ENCODE assay signal across 22 mouse cellular contexts in the genomic region with DNA sequence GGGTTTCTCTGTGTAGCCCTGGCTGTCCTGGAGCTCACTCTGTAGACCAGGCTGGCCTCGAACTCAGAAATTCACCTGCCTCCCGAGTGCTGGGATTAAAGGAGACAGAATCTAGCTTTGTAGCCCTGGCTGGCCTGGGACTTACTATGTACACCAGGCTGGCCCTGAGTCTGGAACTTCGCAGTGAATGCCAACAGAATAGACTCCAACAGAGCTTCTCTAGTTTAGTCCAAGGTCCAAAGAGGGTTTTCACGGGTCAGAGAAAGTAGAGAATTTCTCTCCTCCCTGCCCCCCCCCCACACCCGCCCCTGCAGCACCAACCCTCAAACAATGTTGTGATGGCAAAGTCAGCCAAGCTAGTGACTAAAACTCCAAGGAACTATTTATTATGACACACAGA. TPM values are rescaled to one million over a fixed set of nuclear protein-coding genes. Genes with fewer than 3 reads are reported as not detected.
A peak's percentile ranks its signal among the peaks of the same experiment; 100 is the strongest.
DNase-seq lines count a peak whose midpoint lies in the region; ATAC-seq and TF ChIP-seq lines count a peak whose summit lies in the region.
"Had no signal": no experiment of that assay in that cellular context is flagged by ENCODE, and none has a peak within 500 bp of the region (broad histone marks: within the 10 kb centered on the region; RNA-seq: fewer than 3 reads in every experiment).

No protein-coding gene starts in this region.

- H3K4me1 ChIP-seq in kidney, embryonic 15.5 days: no peaks in the 10 kb centered on the region
- H3K4me1 ChIP-seq in kidney, postnatal 0 days (replicated peaks; ENCODE audit: insufficient read depth, low read length): no peaks in the 10 kb centered on the region
- H3K4me1 ChIP-seq in stomach, postnatal 0 days (replicated peaks; ENCODE audit: control insufficient read depth, insufficient read depth): no peaks in the 10 kb centered on the region
- H3K4me1 ChIP-seq: embryonic facial prominence, embryonic 12.5 days; hindbrain, embryonic 12.5 days had no signal

- DNase-seq in kidney, adult 11 months: peak; percentile 73
- DNase-seq in kidney, adult 18-20 months: no peak
- DNase-seq in kidney, adult 9 months: peak; percentile 86
- DNase-seq in kidney, postnatal 0 days (ENCODE audit: low spot score): no peak
- DNase-seq in kidney, postnatal 36 days: peak; percentile 56 to 76
- no peak for DNase-seq in stomach, postnatal 0 days (ENCODE audit: low spot score)
- DNase-seq: adrenal gland, postnatal 14 days; cerebellum, adult 11 months; cerebellum, adult 2 months; cerebellum, adult 9-11 months; cerebellum, postnatal 25 days; forebrain, postnatal 0 days; gastrocnemius, adult 2 months; gastrocnemius, postnatal 14 days; heart, adult 11 months had no signal

- no peak overlapping the region for H3K4me2 ChIP-seq in kidney, embryonic 15.5 days
- no peak overlapping the region for H3K4me2 ChIP-seq in kidney, postnatal 0 days (ENCODE audit: low read length)
- H3K4me2 ChIP-seq in stomach, postnatal 0 days (replicated peaks; ENCODE audit: low read depth): no peak overlapping the region
- H3K4me2 ChIP-seq: embryonic facial prominence, embryonic 12.5 days; embryonic facial prominence, embryonic 15.5 days; heart, embryonic 11.5 days; hindbrain, embryonic 12.5 days had no signal

- no peaks in the 10 kb centered on the region for H3K27me3 ChIP-seq in kidney, embryonic 15.5 days
- H3K27me3 ChIP-seq in kidney, postnatal 0 days (ENCODE audit: insufficient read depth, low read length): no peaks in the 10 kb centered on the region
- H3K27me3 ChIP-seq in stomach, postnatal 0 days (ENCODE audit: control insufficient read depth, insufficient read depth, low read length): no peaks in the 10 kb centered on the region
- H3K27me3 ChIP-seq: embryonic facial prominence, embryonic 12.5 days; embryonic facial prominence, embryonic 15.5 days; hindbrain, embryonic 12.5 days had no signal

- no peak for TF ChIP-seq EP300 in stomach, postnatal 0 days (optimal IDR thresholded peaks at IDR 0.05)

- no peak overlapping the region for H3K9ac ChIP-seq in kidney, embryonic 15.5 days
- no peak overlapping the region for H3K9ac ChIP-seq in kidney, postnatal 0 days (ENCODE audit: low read depth, low read length)
- no peak overlapping the region for H3K9ac ChIP-seq in stomach, postnatal 0 days (ENCODE audit: low read length)
- H3K9ac ChIP-seq: embryonic facial prominence, embryonic 12.5 days; embryonic facial prominence, embryonic 15.5 days; forebrain, postnatal 0 days; hindbrain, embryonic 12.5 days had no signal

- 81% methylated on average over 5 of the region's 5 CpGs for WGBS in kidney, embryonic 15.5 days
- WGBS in kidney, postnatal 0 days: 77% methylated on average over 5 of the region's 5 CpGs
- WGBS in stomach, postnatal 0 days: 88% methylated on average over 5 of the region's 5 CpGs

- no peaks in the 10 kb centered on the region for H3K36me3 ChIP-seq in kidney, embryonic 15.5 days
- H3K36me3 ChIP-seq in kidney, postnatal 0 days (ENCODE audit: insufficient read depth, low read length): no peaks in the 10 kb centered on the region
- H3K36me3 ChIP-seq in stomach, postnatal 0 days (ENCODE audit: control insufficient read depth, insufficient read depth, low read length): no peaks in the 10 kb centered on the region
- H3K36me3 ChIP-seq: embryonic facial prominence, embryonic 12.5 days; embryonic facial prominence, embryonic 15.5 days; hindbrain, embryonic 12.5 days had no signal

- no peaks in the 10 kb centered on the region for H3K9me3 ChIP-seq in kidney, embryonic 15.5 days (replicated peaks)
- H3K9me3 ChIP-seq in kidney, postnatal 0 days (replicated peaks; ENCODE audit: low read length): no peaks in the 10 kb centered on the region
- H3K9me3 ChIP-seq in stomach, postnatal 0 days (ENCODE audit: control insufficient read depth, low read length): no peaks in the 10 kb centered on the region
- H3K9me3 ChIP-seq: embryonic facial prominence, embryonic 12.5 days; embryonic facial prominence, embryonic 15.5 days; hindbrain, embryonic 12.5 days had no signal

- H3K4me3 ChIP-seq in kidney, embryonic 15.5 days (replicated peaks): no peak overlapping the region
- no peak overlapping the region for H3K4me3 ChIP-seq in kidney, postnatal 0 days (replicated peaks; ENCODE audit: low read depth, low read length)
- H3K4me3 ChIP-seq in stomach, postnatal 0 days (ENCODE audit: low read depth, low read length): no peak overlapping the region
- H3K4me3 ChIP-seq: embryonic facial prominence, embryonic 12.5 days; embryonic facial prominence, embryonic 15.5 days; gastrocnemius, adult 2 months; hindbrain, embryonic 12.5 days had no signal

- ATAC-seq in kidney, embryonic 15.5 days (replicated peaks; ENCODE audit: low FRiP score): no peak
- ATAC-seq in kidney, postnatal 0 days (replicated peaks; ENCODE audit: low FRiP score, low read depth): peak; percentile 65
- ATAC-seq in stomach, postnatal 0 days (ENCODE audit: low FRiP score, low TSS enrichment): no peak
- ATAC-seq: activated CD4-positive, CD25-positive, alpha-beta regulatory T cell, adult 4 months; forebrain, embryonic 14.5 days; forebrain, postnatal 0 days had no signal

- TF ChIP-seq CTCF in kidney, postnatal 0 days (IDR thresholded peaks at IDR 0.05; ENCODE audit: low read depth): no peak
- TF ChIP-seq CTCF in stomach, postnatal 0 days (IDR thresholded peaks at IDR 0.05; ENCODE audit: low read depth): no peak

- H3K27ac ChIP-seq in kidney, embryonic 15.5 days: no peak overlapping the region
- no peak overlapping the region for H3K27ac ChIP-seq in kidney, postnatal 0 days
- H3K27ac ChIP-seq in stomach, postnatal 0 days (replicated peaks): no peak overlapping the region
- H3K27ac ChIP-seq: embryonic facial prominence, embryonic 12.5 days; embryonic facial prominence, embryonic 15.5 days; gastrocnemius, adult 2 months; hindbrain, embryonic 12.5 days had no signal

RNA-seq across cellular contexts. Expression of gene Osbpl8, which starts 58.1 kb away (rescaled TPM):
- polyA plus RNA-seq in kidney, embryonic 15.5 days (2015; fragmentation: Nextera tagmentation; extraction: Ambion mirVana): 9.0 and 9.6 TPM in 2 replicates
- polyA plus RNA-seq in kidney, postnatal 0 days (2015; fragmentation: Nextera tagmentation; extraction: Ambion mirVana): 11.0 and 11.8 TPM in 2 replicates
- 4.5 and 5.1 TPM in 2 replicates for polyA plus RNA-seq in stomach, postnatal 0 days (2015; fragmentation: Nextera tagmentation; extraction: Ambion mirVana)

Comparison
In these comparisons a context has a peak if more than half of its experiments do, and no peak if none do; other contexts are left out.
1. DNase-seq: peak in kidney, adult 11 months (single experiment), kidney, adult 9 months (single experiment) and kidney, postnatal 36 days (2 of 2); none in kidney, adult 18-20 months (single experiment), kidney, postnatal 0 days (single experiment) and stomach, postnatal 0 days (single experiment).